Mouse (Mus musculus): ENCODE measurements around the gene Wscd1.

DNA sequence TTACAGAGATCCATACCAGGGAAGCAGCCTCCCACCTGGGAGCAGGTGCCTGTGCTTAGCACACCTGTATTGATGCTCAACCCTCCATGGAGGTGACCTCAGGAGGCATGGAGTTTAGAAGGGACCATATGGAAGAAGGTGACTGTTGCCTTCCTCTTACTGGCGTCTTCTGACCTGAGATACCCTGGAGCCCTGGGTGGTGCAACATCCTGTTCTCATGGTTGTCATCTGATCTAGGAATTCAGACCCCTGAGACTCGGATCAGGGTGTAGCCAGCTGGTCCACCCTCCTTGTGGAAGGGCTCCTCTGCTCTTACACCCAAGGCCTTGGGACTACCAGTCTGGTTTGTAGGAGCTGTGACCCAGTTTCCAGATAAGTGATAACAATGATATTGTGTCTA, 15.0 kb downstream of the Wscd1 start:
- TF ChIP-seq NANOG (IDR thresholded peaks at IDR 0.05; ENCODE audit: borderline replicate concordance, low read length) (no peak), CTCF (conservative IDR thresholded peaks at IDR 0.05; ENCODE audit: low read length) (no peak), POU5F1 (IDR thresholded peaks at IDR 0.05; ENCODE audit: borderline replicate concordance, low read length) (no peak)

Measured in E14TG2a.4 (cell line).